Mouse (Mus musculus) limb, embryonic 10.5 days (tissue): ENCODE measurements around the gene Ms4a1. TPM values are rescaled to one million over a fixed set of nuclear protein-coding genes. Genes with fewer than 3 reads are reported as not detected.
"Not testable (repeated sequence)": the region's sequence is repeated elsewhere in the genome, so short reads cannot be mapped to it uniquely, and the experiment has no call there.

Source experiments
- DNase-seq: peaks from one replicate; pipeline ENCODE4 v3.0.0-alpha.2; 2017; ENCODE audit warnings: low spot score
- H3K27ac ChIP-seq: fragments of 300-500 bp; sonication (generic); 2 replicates; pipeline ENCODE4 v1.5.1; 2016; ENCODE audit warnings: mild to moderate bottlenecking
- H3K27me3 ChIP-seq: fragments of 300-500 bp; sonication (generic); 2 replicates; pipeline ENCODE4 v1.6.1; 2016; ENCODE audit warnings: low read depth, mild to moderate bottlenecking; ENCODE audit not compliant: poor library complexity, severe bottlenecking
- H3K36me3 ChIP-seq: fragments of 300-500 bp; sonication (generic); 2 replicates; pipeline ENCODE4 v1.6.1; 2016; ENCODE audit warnings: mild to moderate bottlenecking, moderate library complexity
- H3K4me1 ChIP-seq: fragments of 300-500 bp; sonication (generic); 2 replicates; pipeline ENCODE4 v1.6.1; 2016
- H3K4me3 ChIP-seq: fragments of 300-500 bp; sonication (generic); 2 replicates; pipeline ENCODE4 v1.5.1; 2016; ENCODE audit warnings: mild to moderate bottlenecking, moderate library complexity
- H3K9me3 ChIP-seq: fragments of 300-500 bp; sonication (generic); replicated peaks from 2 replicates; pipeline ENCODE4 v1.6.1; 2016; ENCODE audit warnings: mild to moderate bottlenecking
- WGBS: fragments of 180-500 bp; shearing (Covaris S2); methylation state at CpG from one replicate; pipeline ENCODE4 v1.1.7; 2016; 5-methylcytosine and 5-hydroxymethylcytosine counted together
- polyA plus RNA-seq: library from polyadenylated mRNA; unstranded; fragments of >200 nt; fragmentation: Nextera tagmentation; extraction: Ambion mirVana; gene quantifications from 2 replicates; pipeline ENCODE4 v1.2.1, GENCODE M21; 2016

Gene Ms4a1
- not detected in 2 replicates for polyA plus RNA-seq

- H3K36me3 ChIP-seq, result no peaks in the 10 kb centered on the region
- no peaks in the 10 kb centered on the region for H3K4me1 ChIP-seq
- WGBS, result 85% methylated on average over 8 of the region's 8 CpGs
- H3K27me3 ChIP-seq, result no peaks in the 10 kb centered on the region
- no peaks in the 10 kb centered on the region for H3K9me3 ChIP-seq
- DNase-seq, result no peak
- no peak within 1 kb of the TSS for H3K4me3 ChIP-seq
- H3K27ac ChIP-seq, result no peak within 1 kb of the TSS
These were observed at the start of gene Ms4a1 for GRCm38 (mm10) chr19:11266052-11266845. TSS of gene Ms4a1 (minus strand) at chr19:11266241.

- Histone ChIP-seq H3K27me3 (no peaks in the 10 kb centered on the region), H3K4me1 (no peaks in the 10 kb centered on the region), H3K36me3 (no peaks in the 10 kb centered on the region), H3K9me3 (no peaks in the 10 kb centered on the region), H3K4me3 (no peak within 1 kb of the TSS), H3K27ac (no peak within 1 kb of the TSS)
- WGBS, result 89% methylated on average over 1 of the region's 1 CpGs
- DNase-seq, result no peak
These were observed 48.3 kb upstream of the Ms4a1 start, which contains the start of gene Ms4a14 for GRCm38 (mm10) chr19:11314354-11314753. TSS of gene Ms4a14 (minus strand) at chr19:11314454.

- Histone ChIP-seq H3K27me3 (no peaks in the 10 kb centered on the region), H3K4me3 (no peak overlapping the region), H3K27ac (no peak overlapping the region), H3K4me1 (no peaks in the 10 kb centered on the region), H3K36me3 (no peaks in the 10 kb centered on the region), H3K9me3 (no peaks in the 10 kb centered on the region)
- DNase-seq, result no peak
These were observed 42.8 kb upstream of the Ms4a1 start for GRCm38 (mm10) chr19:11308888-11309287.

- not testable (repeated sequence) for H3K36me3 ChIP-seq, H3K4me1 ChIP-seq, H3K27me3 ChIP-seq, H3K4me3 ChIP-seq, H3K9me3 ChIP-seq, DNase-seq, H3K27ac ChIP-seq
- WGBS, result 53% methylated on average over 4 of the region's 4 CpGs
These were observed 33.5 kb upstream of the Ms4a1 start for GRCm38 (mm10) chr19:11299529-11299928.

- H3K27me3 ChIP-seq, result no peaks in the 10 kb centered on the region
- no peaks in the 10 kb centered on the region for H3K36me3 ChIP-seq
- no peak for DNase-seq
- no peak overlapping the region for H3K4me3 ChIP-seq
- WGBS, result 62% methylated on average over 2 of the region's 2 CpGs
- no peaks in the 10 kb centered on the region for H3K4me1 ChIP-seq
- H3K27ac ChIP-seq, result no peak overlapping the region
- no peaks in the 10 kb centered on the region for H3K9me3 ChIP-seq
These were observed 32.9 kb upstream of the Ms4a1 start for GRCm38 (mm10) chr19:11298939-11299338.

GRCm38 (mm10) chr19:11293616-11294015 lies 27.6 kb upstream of the Ms4a1 start:
- not testable (repeated sequence) for H3K27me3 ChIP-seq, H3K4me3 ChIP-seq, H3K36me3 ChIP-seq, H3K9me3 ChIP-seq, H3K27ac ChIP-seq, H3K4me1 ChIP-seq
- DNase-seq, result peak; percentile 31
- WGBS, result 7% methylated on average over 3 of the region's 3 CpGs

GRCm38 (mm10) chr19:11292990-11293389 lies 26.9 kb upstream of the Ms4a1 start:
- peak; percentile 39 for DNase-seq
- H3K27ac ChIP-seq, result peak overlapping the region; percentile 64
- peak overlapping the region; percentile 43 for H3K4me3 ChIP-seq
- no peaks in the 10 kb centered on the region for H3K27me3 ChIP-seq
- 13% methylated on average over 12 of the region's 12 CpGs for WGBS
- no peaks in the 10 kb centered on the region for H3K4me1 ChIP-seq
- no peaks in the 10 kb centered on the region for H3K36me3 ChIP-seq
- no peaks in the 10 kb centered on the region for H3K9me3 ChIP-seq

- no peaks in the 10 kb centered on the region for H3K4me1 ChIP-seq
- H3K9me3 ChIP-seq, result no peaks in the 10 kb centered on the region
- H3K27ac ChIP-seq, result no peak within 1 kb of the TSS
- H3K4me3 ChIP-seq, result no peak within 1 kb of the TSS
- H3K27me3 ChIP-seq, result no peaks in the 10 kb centered on the region
- DNase-seq, result no peak
- 86% methylated on average over 2 of the region's 2 CpGs for WGBS
- no peaks in the 10 kb centered on the region for H3K36me3 ChIP-seq
These were observed 17.7 kb upstream of the Ms4a1 start, which contains the start of gene Ms4a5 for GRCm38 (mm10) chr19:11283773-11284172. TSS of gene Ms4a5 (minus strand) at chr19:11283873.

- Histone ChIP-seq H3K27ac (no peak overlapping the region), H3K27me3 (no peaks in the 10 kb centered on the region), H3K9me3 (no peaks in the 10 kb centered on the region), H3K4me3 (no peak overlapping the region), H3K36me3 (no peaks in the 10 kb centered on the region), H3K4me1 (no peaks in the 10 kb centered on the region)
- no peak for DNase-seq
- WGBS, result 96% methylated on average over 3 of the region's 3 CpGs
These were observed 14.2 kb upstream of the Ms4a1 start for GRCm38 (mm10) chr19:11280223-11280622.

GRCm38 (mm10) chr19:11276431-11276830 lies 10.4 kb upstream of the Ms4a1 start:
- no peak for DNase-seq
- no peaks in the 10 kb centered on the region for H3K27me3 ChIP-seq
- WGBS, result 84% methylated on average over 5 of the region's 5 CpGs

GRCm38 (mm10) chr19:11266956-11267355 lies 915 bp upstream of the Ms4a1 start:
- H3K27ac ChIP-seq, result no peak overlapping the region
- DNase-seq, result no peak
- H3K9me3 ChIP-seq, result no peaks in the 10 kb centered on the region
- WGBS, result 86% methylated on average over 4 of the region's 4 CpGs
- no peaks in the 10 kb centered on the region for H3K27me3 ChIP-seq
- no peaks in the 10 kb centered on the region for H3K4me1 ChIP-seq
- no peak overlapping the region for H3K4me3 ChIP-seq
- no peaks in the 10 kb centered on the region for H3K36me3 ChIP-seq

More at GRCm38 (mm10) chr19:11276431-11276830, 10.4 kb upstream of the Ms4a1 start:
- Histone ChIP-seq H3K4me1 (no peaks in the 10 kb centered on the region), H3K9me3 (no peaks in the 10 kb centered on the region), H3K36me3 (no peaks in the 10 kb centered on the region), H3K27ac (no peak overlapping the region), H3K4me3 (no peak overlapping the region)

GRCm38 (mm10) chr19:11264602-11265185 lies 1.3 kb downstream of the Ms4a1 start:
- no peak for DNase-seq
- Histone ChIP-seq H3K4me1 (no peaks in the 10 kb centered on the region), H3K27ac (no peak overlapping the region), H3K27me3 (no peaks in the 10 kb centered on the region), H3K36me3 (no peaks in the 10 kb centered on the region), H3K9me3 (no peaks in the 10 kb centered on the region), H3K4me3 (no peak overlapping the region)
- WGBS, result 86% methylated on average over 9 of the region's 9 CpGs

- H3K27me3 ChIP-seq, result no peaks in the 10 kb centered on the region
- WGBS, result 92% methylated on average over 3 of the region's 3 CpGs
- H3K4me1 ChIP-seq, result no peaks in the 10 kb centered on the region
- no peaks in the 10 kb centered on the region for H3K9me3 ChIP-seq
- no peak overlapping the region for H3K4me3 ChIP-seq
- no peak overlapping the region for H3K27ac ChIP-seq
- H3K36me3 ChIP-seq, result no peaks in the 10 kb centered on the region
- DNase-seq, result no peak
These were observed 2.5 kb downstream of the Ms4a1 start for GRCm38 (mm10) chr19:11263549-11263948.
